Mouse (Mus musculus) erythroblast, embryonic 14.5 days (primary cell): ENCODE measurements around the gene Zswim8.

ENCODE experiments used
- GATA1 ChIP-seq: IDR thresholded peaks from 2 replicates; pipeline ENCODE4 v1.6.1; 2012; ENCODE audit warnings: low read length, inconsistent platforms, mixed read lengths
- TAL1 ChIP-seq: IDR thresholded peaks from 3 replicates; pipeline ENCODE4 v1.6.1; 2012; ENCODE audit warnings: low read length, inconsistent platforms, mixed read lengths

GRCm38 (mm10) chr14:20660827-20661660, 46.3 kb upstream of the Zswim8 start:
- TF ChIP-seq GATA1 (no peak), TAL1 (no peak)
